ENCODE assay signal across 23 mouse cellular contexts in the genomic region with DNA sequence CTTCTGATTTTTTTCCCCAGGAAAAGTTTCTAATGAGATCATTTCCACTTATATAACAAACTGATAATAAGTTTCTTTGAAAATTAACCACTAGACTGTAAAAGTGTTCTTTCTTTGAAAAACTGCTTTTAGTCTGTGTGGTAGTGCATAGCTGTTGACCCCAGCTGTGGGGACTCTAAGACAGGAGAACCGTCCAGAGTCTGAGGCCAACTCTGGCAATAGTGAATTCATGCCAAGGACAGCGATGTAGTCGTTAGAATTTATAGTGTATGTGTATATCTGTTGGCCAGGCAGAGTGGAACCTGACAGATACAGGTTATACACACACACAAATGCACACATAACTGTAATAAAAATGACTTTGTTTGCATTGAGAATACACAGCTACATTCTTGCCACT. TPM values are rescaled to one million over a fixed set of nuclear protein-coding genes. Genes with fewer than 3 reads are reported as not detected.
A peak's percentile ranks its signal among the peaks of the same experiment; 100 is the strongest.
DNase-seq lines count a peak whose midpoint lies in the region; ATAC-seq lines count a peak whose summit lies in the region.
"Had no signal": no experiment of that assay in that cellular context is flagged by ENCODE, and none has a peak within 500 bp of the region (broad histone marks: within the 10 kb centered on the region; RNA-seq: fewer than 3 reads in every experiment).

No protein-coding gene starts in this region.

- peaks cover 24% of the 10 kb centered on the region for H3K4me1 ChIP-seq in heart, embryonic 13.5 days
- peaks cover 25% of the 10 kb centered on the region for H3K4me1 ChIP-seq in kidney, embryonic 15.5 days
- H3K4me1 ChIP-seq in lung, embryonic 15.5 days: peaks cover 27% of the 10 kb centered on the region

- H3K9me3 ChIP-seq in heart, embryonic 13.5 days: no peaks in the 10 kb centered on the region
- no peaks in the 10 kb centered on the region for H3K9me3 ChIP-seq in kidney, embryonic 15.5 days (replicated peaks)
- no peaks in the 10 kb centered on the region for H3K9me3 ChIP-seq in lung, embryonic 15.5 days
- H3K9me3 ChIP-seq: hindbrain, embryonic 10.5 days; liver, embryonic 12.5 days had no signal

- H3K9ac ChIP-seq in heart, embryonic 13.5 days: no peak overlapping the region
- H3K9ac ChIP-seq in kidney, embryonic 15.5 days: no peak overlapping the region
- no peak overlapping the region for H3K9ac ChIP-seq in lung, embryonic 15.5 days
- H3K9ac ChIP-seq: liver, embryonic 12.5 days had no signal

- H3K27me3 ChIP-seq in heart, embryonic 13.5 days (replicated peaks): no peaks in the 10 kb centered on the region
- H3K27me3 ChIP-seq in kidney, embryonic 15.5 days: no peaks in the 10 kb centered on the region
- no peaks in the 10 kb centered on the region for H3K27me3 ChIP-seq in lung, embryonic 15.5 days
- H3K27me3 ChIP-seq: liver, embryonic 12.5 days had no signal

- no peak for ATAC-seq in heart, embryonic 13.5 days (ENCODE audit: extremely low read depth, insufficient number of reproducible peaks, low FRiP score, low TSS enrichment)
- ATAC-seq in kidney, embryonic 15.5 days (replicated peaks; ENCODE audit: low FRiP score): 0 out of 2 replicates have a peak, but pooled peaks have one; percentile 49
- 0 out of 2 replicates have a peak, but pooled peaks have one; percentile 52 for ATAC-seq in lung, embryonic 15.5 days (ENCODE audit: borderline replicate concordance, extremely low read depth, low FRiP score, low TSS enrichment)
- ATAC-seq: forebrain, embryonic 16.5 days; hindbrain, postnatal 0 days; midbrain, embryonic 16.5 days had no signal

- H3K4me2 ChIP-seq in heart, embryonic 13.5 days: no peak overlapping the region
- no peak overlapping the region for H3K4me2 ChIP-seq in kidney, embryonic 15.5 days
- no peak overlapping the region for H3K4me2 ChIP-seq in lung, embryonic 15.5 days
- H3K4me2 ChIP-seq: liver, embryonic 12.5 days had no signal

- H3K4me3 ChIP-seq in heart, embryonic 13.5 days: no peak overlapping the region
- H3K4me3 ChIP-seq in kidney, embryonic 15.5 days (replicated peaks): no peak overlapping the region
- H3K4me3 ChIP-seq in lung, embryonic 15.5 days: no peak overlapping the region
- H3K4me3 ChIP-seq: hindbrain, embryonic 10.5 days; left cerebral cortex, adult 2 months; liver, embryonic 12.5 days had no signal

- WGBS in heart, embryonic 13.5 days: 43% methylated on average over 3 of the region's 3 CpGs
- 41% methylated on average over 3 of the region's 3 CpGs for WGBS in kidney, embryonic 15.5 days
- WGBS in lung, embryonic 15.5 days: 41% methylated on average over 3 of the region's 3 CpGs

- intact Hi-C loops in heart, postnatal 36 days (cut with DNase I): loop anchor here (2.0 to 5.0 kb wide), 2 partner anchors 16 to 49 kb away; no protein-coding TSS in a partner anchor

- no peak for DNase-seq in heart, postnatal 36 days
- no peak for DNase-seq in kidney, adult 18-20 months
- DNase-seq in lung, adult 18-20 months: no peak
- no peak for DNase-seq in right cerebral cortex, postnatal 36 days (ENCODE audit: low spot score in 2 of 2)
- DNase-seq: adrenal gland, postnatal 36 days; B cell, adult 2 months; cerebellum, adult 11-12 months; cerebellum, postnatal 25 days; embryo, embryonic 11 days; left cerebral cortex, postnatal 4 days; lung, postnatal 36 days; right cerebral cortex, postnatal 14 days; thymus, adult 2 months had no signal

- H3K27ac ChIP-seq in heart, embryonic 13.5 days (replicated peaks): peak overlapping the region; percentile 61
- peak overlapping the region; percentile 52 for H3K27ac ChIP-seq in kidney, embryonic 15.5 days
- peak overlapping the region; percentile 70 for H3K27ac ChIP-seq in lung, embryonic 15.5 days
- H3K27ac ChIP-seq: hindbrain, embryonic 10.5 days; hindbrain, postnatal 0 days; left cerebral cortex, adult 2 months; liver, embryonic 12.5 days had no signal

- H3K36me3 ChIP-seq in heart, embryonic 13.5 days: peaks cover 74% of the 10 kb centered on the region
- peaks cover 61% of the 10 kb centered on the region for H3K36me3 ChIP-seq in kidney, embryonic 15.5 days
- peaks cover 35% of the 10 kb centered on the region for H3K36me3 ChIP-seq in lung, embryonic 15.5 days

RNA-seq across cellular contexts. Expression of a gene that starts 51.4 kb away (rescaled TPM):
- 170 and 197 TPM in 2 replicates for polyA plus RNA-seq in heart, embryonic 13.5 days (2015; fragmentation: Nextera tagmentation; extraction: Ambion mirVana)
- total RNA-seq in heart, postnatal 36 days (2021): 100 to 1,000 TPM; 272 to 292 TPM
- 168 and 181 TPM in 2 replicates for polyA plus RNA-seq in kidney, embryonic 15.5 days (2015; fragmentation: Nextera tagmentation; extraction: Ambion mirVana)
- polyA plus RNA-seq in lung, embryonic 15.5 days (2015; fragmentation: Nextera tagmentation; extraction: Ambion mirVana): 239 and 248 TPM in 2 replicates
- total RNA-seq: neutrophil, adult 5-6 weeks had no signal
